In genomic region chr19:44145702-44146567, GRCm38 (mm10) we compare ENCODE assay signal across 7 mouse cellular contexts. TPM values are rescaled to one million over a fixed set of nuclear protein-coding genes. Genes with fewer than 3 reads are reported as not detected.
DNase-seq lines count a peak whose midpoint lies in the region; ATAC-seq lines count a peak whose summit lies in the region.

TSS of gene Bloc1s2 (minus strand) at chr19:44146446.

- no peaks in the 10 kb centered on the region for H3K9me3 ChIP-seq in embryonic facial prominence, embryonic 11.5 days (replicated peaks; ENCODE audit: control insufficient read depth, low read length)
- H3K9me3 ChIP-seq in limb, embryonic 11.5 days (ENCODE audit: control insufficient read depth, low read length): no peaks in the 10 kb centered on the region
- no peaks in the 10 kb centered on the region for H3K9me3 ChIP-seq in midbrain, embryonic 14.5 days (ENCODE audit: control insufficient read depth, low read length)

- H3K27me3 ChIP-seq in embryonic facial prominence, embryonic 11.5 days (ENCODE audit: control insufficient read depth, insufficient read depth, low read length): peaks cover 2% of the 10 kb centered on the region; the same call in 1 of the 2 replicates
- H3K27me3 ChIP-seq in limb, embryonic 11.5 days (ENCODE audit: control insufficient read depth, insufficient read depth, low read length): no peaks in the 10 kb centered on the region
- no peaks in the 10 kb centered on the region for H3K27me3 ChIP-seq in midbrain, embryonic 14.5 days (ENCODE audit: control insufficient read depth, insufficient read depth, low read length)

- H3K4me3 ChIP-seq in embryonic facial prominence, embryonic 11.5 days (ENCODE audit: low read depth, low read length): peak within 1 kb of the TSS; percentile 73
- peak within 1 kb of the TSS; percentile 57 for H3K4me3 ChIP-seq in limb, embryonic 11.5 days (ENCODE audit: low read depth, low read length)
- H3K4me3 ChIP-seq in midbrain, embryonic 14.5 days (replicated peaks; ENCODE audit: low read depth, low read length): peak within 1 kb of the TSS; percentile 67

- WGBS in embryonic facial prominence, embryonic 11.5 days: 3% methylated on average over 46 of the region's 46 CpGs
- 5% methylated on average over 46 of the region's 46 CpGs for WGBS in limb, embryonic 11.5 days
- WGBS in midbrain, embryonic 14.5 days: 2% methylated on average over 46 of the region's 46 CpGs

- peak within 1 kb of the TSS; percentile 76 for H3K9ac ChIP-seq in embryonic facial prominence, embryonic 11.5 days (replicated peaks; ENCODE audit: low read length)
- peak within 1 kb of the TSS; percentile 65 for H3K9ac ChIP-seq in limb, embryonic 11.5 days (ENCODE audit: low read length)
- H3K9ac ChIP-seq in midbrain, embryonic 14.5 days (replicated peaks; ENCODE audit: low read length): peak within 1 kb of the TSS; percentile 75

- H3K27ac ChIP-seq in embryonic facial prominence, embryonic 11.5 days (replicated peaks; ENCODE audit: low read depth, low read length): no peak within 1 kb of the TSS
- no peak within 1 kb of the TSS for H3K27ac ChIP-seq in limb, embryonic 11.5 days (replicated peaks; ENCODE audit: low read depth, low read length)
- peak within 1 kb of the TSS; percentile 66 for H3K27ac ChIP-seq in midbrain, embryonic 14.5 days (replicated peaks; ENCODE audit: low read depth, low read length)

- peak within 1 kb of the TSS; percentile 68 for H3K4me2 ChIP-seq in embryonic facial prominence, embryonic 11.5 days (ENCODE audit: low read depth, low read length)
- H3K4me2 ChIP-seq in limb, embryonic 11.5 days (ENCODE audit: low read depth, severe bottlenecking): peak within 1 kb of the TSS; percentile 49
- peak within 1 kb of the TSS; percentile 60 for H3K4me2 ChIP-seq in midbrain, embryonic 14.5 days (ENCODE audit: low read length)

- no peaks in the 10 kb centered on the region; the same call in 1 of the 2 replicates for H3K36me3 ChIP-seq in embryonic facial prominence, embryonic 11.5 days (replicated peaks; ENCODE audit: control insufficient read depth, insufficient read depth, low read depth, low read length)
- H3K36me3 ChIP-seq in limb, embryonic 11.5 days (ENCODE audit: control insufficient read depth, insufficient read depth, low read length): peaks cover 4% of the 10 kb centered on the region; the same call in 1 of the 2 replicates
- peaks cover 29% of the 10 kb centered on the region for H3K36me3 ChIP-seq in midbrain, embryonic 14.5 days (ENCODE audit: control insufficient read depth, insufficient read depth, low read length)

- H3K4me1 ChIP-seq in embryonic facial prominence, embryonic 11.5 days (ENCODE audit: control insufficient read depth, insufficient read depth, low read length): no peaks in the 10 kb centered on the region
- H3K4me1 ChIP-seq in limb, embryonic 11.5 days (ENCODE audit: control insufficient read depth, insufficient read depth, low read length): peaks cover 3% of the 10 kb centered on the region; the same call in 1 of the 2 replicates
- H3K4me1 ChIP-seq in midbrain, embryonic 14.5 days (ENCODE audit: control insufficient read depth, insufficient read depth, low read length): peaks cover 13% of the 10 kb centered on the region

- peak; percentile 59; the same call in 1 of the 2 replicates for ATAC-seq in embryonic facial prominence, embryonic 11.5 days (replicated peaks; ENCODE audit: insufficient number of reproducible peaks, low FRiP score, low TSS enrichment, low read depth)
- peak; percentile 57; the same call in 1 of the 2 replicates for ATAC-seq in limb, embryonic 11.5 days (ENCODE audit: insufficient number of reproducible peaks, low FRiP score, low TSS enrichment, low read depth)
- peak; percentile 66 for ATAC-seq in midbrain, embryonic 14.5 days (ENCODE audit: low FRiP score, low TSS enrichment)

- peak; percentile 95 for DNase-seq in adrenal gland, postnatal 14 days
- DNase-seq in embryonic facial prominence, embryonic 11.5 days (ENCODE audit: low spot score): peak; percentile 85
- peak; percentile 99 for DNase-seq in heart, adult 11 months
- peak; percentile 93 for DNase-seq in kidney, adult 18-20 months
- peak; percentile 88 for DNase-seq in limb, embryonic 11.5 days (ENCODE audit: low spot score)
- peak; percentile 93 for DNase-seq in midbrain, embryonic 14.5 days
- peak; percentile 84 to 95 for DNase-seq in spleen, adult 18-20 months

RNA-seq across cellular contexts. Expression of gene Bloc1s2, which starts in this region (rescaled TPM):
- total RNA-seq in adrenal gland, postnatal 14 days (2021): 27.5 and 34.5 TPM in 2 replicates
- polyA plus RNA-seq in embryonic facial prominence, embryonic 11.5 days (2014; fragmentation: Nextera tagmentation; extraction: Ambion mirVana): 104 and 110 TPM in 2 replicates
- polyA plus RNA-seq in limb, embryonic 11.5 days (2014; fragmentation: Nextera tagmentation; extraction: Ambion mirVana): 110 and 112 TPM in 2 replicates
- 166 and 176 TPM in 2 replicates for polyA plus RNA-seq in midbrain, embryonic 14.5 days (2014; fragmentation: Nextera tagmentation; extraction: Ambion mirVana)
